Mouse (Mus musculus): Measurements from ENCODE around the gene Car10.
A peak's percentile ranks its signal among the peaks of the same experiment; 100 is the strongest.

Gene Car10

DNA sequence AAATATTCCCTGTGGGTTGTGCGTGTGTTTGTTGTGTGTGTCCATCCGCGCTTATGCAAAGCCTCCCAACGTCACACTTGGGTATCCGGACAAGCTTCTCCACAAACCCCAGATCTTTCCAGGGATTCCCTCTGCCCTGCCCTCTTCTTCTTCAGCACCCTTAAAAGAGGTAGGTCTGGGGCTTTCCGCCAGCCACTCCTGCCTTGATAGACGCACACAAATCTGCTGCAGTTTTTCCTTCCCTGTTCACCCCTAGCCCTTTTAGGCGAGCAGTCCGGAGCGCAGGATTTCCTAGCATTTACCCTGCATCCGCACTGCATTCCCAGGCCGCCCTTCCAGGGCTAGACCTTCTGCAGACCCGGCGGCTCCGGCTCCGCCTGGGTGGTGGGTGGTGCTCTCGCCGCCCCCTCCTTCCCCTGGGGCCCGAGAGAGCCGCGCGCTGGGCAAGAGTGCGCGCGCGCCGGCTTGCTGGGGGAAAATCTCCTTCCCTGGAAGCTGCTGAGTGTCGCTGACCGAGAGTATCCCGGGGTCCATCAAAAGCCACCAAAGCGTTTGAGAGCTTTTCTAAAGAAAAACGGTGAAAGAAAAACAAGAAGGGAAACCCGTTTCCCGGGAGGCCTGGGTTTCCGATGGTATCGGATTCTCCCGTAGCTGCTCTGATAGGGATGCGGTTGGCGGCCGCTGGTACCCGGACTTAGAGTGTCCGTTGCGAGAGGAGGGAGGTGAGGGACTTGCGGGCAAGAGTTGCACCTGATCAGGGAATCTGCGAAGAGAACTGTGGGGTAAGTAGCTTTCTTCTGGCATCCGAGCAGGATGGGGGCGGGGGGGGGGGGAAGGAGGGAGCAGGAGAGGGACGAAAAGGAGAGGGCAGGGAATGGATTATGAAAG is at the start of gene Car10:
TSS of gene Car10 (plus strand) at position 88 of the 888 bp plus-strand sequence.
- DNase-seq (ENCODE audit: low spot score in 2 of 2), result no peak

DNA sequence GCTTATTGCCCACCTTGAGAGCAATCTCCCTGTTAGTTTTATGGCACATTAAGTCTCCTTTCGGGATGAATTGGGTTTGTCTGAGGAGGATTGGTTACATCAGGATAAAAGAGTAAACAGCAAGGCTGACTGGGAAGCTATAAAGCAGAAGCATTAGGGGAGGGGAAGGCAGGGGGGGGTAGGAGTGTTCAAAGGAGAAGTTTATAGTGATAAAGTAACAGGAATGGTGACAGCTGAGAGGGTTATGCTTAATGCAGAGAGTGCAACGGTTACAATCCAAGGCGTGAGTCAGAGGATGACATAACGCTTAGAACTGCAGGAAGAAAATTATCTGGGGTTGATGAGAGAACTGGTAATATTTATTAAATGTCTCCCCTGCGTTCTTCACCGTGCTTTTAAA is 32.8 kb upstream of the Car10 start:
- DNase-seq (ENCODE audit: low spot score in 2 of 2), result no peak

DNA sequence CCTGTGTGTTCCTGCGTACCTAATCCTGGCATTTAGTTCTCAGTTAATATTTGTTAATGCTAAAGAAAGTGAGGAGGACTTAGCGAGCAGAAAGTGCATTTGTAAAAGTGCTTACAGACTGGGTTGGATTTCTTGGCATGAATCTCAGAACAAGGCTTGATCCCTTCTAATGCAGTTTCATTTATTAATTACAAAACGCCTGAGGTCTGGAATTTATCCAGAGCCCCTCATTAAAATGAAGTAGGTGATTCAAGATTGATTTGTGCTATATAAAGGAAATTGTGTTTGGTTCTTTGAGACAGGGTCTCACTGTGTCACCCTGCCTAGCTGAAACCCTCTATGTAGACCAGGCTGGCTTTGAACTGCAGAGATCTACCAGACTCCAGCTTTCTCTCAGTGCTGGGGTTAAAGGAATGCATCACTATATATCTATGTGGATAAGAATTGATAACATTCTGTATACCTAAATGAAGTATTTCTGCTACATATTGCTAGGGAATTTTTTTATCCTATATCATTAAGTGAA is 32.1 kb upstream of the Car10 start:
- no peak for DNase-seq (ENCODE audit: low spot score in 2 of 2)

DNA sequence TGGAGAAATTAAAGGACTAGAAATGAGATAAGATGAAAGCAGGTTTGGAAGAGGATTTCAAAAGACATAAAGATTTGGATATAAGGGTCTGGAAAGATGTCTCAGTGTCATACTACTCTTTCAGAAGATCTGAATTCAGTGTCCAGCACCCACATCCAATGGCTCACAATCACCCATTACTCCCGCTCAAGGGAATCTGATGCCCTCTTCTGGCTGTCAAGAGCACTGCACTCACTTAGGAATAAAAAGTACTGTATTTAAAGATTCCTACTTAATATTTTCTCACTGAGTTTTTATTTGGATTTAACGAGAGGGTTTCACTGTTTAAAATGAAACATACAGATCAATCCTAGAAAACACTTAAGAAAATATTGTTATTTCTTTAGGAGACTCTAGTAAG is 2.2 kb upstream of the Car10 start:
- DNase-seq (ENCODE audit: low spot score in 2 of 2), result no peak

DNA sequence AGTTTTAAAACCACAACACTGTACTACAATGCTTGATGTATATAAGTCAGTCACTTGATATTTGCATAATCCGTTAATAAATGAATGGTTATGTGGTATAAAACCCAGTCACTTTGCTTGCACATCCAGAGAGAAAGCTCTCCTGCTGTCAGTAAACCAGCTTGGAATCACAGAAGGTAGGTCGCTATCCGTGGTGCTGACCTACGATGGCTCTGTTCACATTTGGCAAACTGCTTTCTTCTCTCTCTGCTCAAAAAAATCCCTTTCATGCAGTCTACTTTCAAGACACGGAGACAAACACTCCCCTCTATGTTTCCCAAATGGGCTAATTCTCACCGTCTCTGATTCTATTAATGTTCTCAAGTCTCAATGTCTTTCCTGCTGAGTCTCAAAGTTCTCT is 827 bp upstream of the Car10 start:
- DNase-seq (ENCODE audit: low spot score in 2 of 2), result no peak

DNA sequence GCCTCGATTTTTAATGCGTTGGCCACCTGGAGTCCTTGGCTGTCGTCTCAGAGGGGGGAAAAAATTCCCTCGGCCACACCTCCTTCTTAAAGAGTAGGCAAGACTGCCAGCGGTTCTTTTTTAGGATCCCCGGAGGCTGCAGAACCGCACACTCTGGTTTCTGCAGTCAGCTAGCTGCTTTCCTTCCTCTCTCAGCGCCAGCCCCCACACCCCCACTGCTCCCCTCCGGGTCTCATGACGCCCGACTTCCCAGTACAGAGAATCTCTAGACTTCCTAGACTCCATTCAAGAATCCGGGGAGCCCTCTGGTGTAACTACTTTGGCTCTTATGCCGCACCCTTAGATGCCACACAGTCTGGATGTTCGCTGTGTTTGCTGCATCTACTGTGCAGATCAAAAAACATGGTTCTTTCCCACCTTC is 387 bp upstream of the Car10 start:
- no peak for DNase-seq (ENCODE audit: low spot score in 2 of 2)

DNA sequence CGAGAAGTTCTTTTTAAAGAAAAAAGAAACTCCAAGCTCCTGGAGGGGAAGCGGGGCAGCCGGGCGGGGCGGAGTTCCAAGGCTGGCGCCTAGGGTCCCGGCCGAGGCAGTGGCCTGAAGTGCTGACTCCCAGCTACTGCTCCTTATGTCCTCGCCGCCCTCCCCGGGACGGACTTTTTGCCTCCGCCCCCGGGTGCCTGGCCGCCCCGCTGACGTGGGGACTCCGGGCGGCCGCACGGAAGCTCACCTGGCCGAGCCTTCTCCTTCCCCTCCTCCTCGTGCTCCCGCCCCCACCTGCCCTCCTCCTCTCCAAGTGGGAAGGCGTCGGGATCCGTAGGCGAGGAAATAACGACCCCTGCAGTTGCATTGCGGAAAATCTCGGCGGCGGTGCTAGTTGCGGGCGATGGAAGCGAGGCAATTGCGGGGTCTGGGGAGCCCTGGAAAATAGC is 1.1 kb downstream of the Car10 start:
- no peak for DNase-seq (ENCODE audit: low spot score in 2 of 2)

DNA sequence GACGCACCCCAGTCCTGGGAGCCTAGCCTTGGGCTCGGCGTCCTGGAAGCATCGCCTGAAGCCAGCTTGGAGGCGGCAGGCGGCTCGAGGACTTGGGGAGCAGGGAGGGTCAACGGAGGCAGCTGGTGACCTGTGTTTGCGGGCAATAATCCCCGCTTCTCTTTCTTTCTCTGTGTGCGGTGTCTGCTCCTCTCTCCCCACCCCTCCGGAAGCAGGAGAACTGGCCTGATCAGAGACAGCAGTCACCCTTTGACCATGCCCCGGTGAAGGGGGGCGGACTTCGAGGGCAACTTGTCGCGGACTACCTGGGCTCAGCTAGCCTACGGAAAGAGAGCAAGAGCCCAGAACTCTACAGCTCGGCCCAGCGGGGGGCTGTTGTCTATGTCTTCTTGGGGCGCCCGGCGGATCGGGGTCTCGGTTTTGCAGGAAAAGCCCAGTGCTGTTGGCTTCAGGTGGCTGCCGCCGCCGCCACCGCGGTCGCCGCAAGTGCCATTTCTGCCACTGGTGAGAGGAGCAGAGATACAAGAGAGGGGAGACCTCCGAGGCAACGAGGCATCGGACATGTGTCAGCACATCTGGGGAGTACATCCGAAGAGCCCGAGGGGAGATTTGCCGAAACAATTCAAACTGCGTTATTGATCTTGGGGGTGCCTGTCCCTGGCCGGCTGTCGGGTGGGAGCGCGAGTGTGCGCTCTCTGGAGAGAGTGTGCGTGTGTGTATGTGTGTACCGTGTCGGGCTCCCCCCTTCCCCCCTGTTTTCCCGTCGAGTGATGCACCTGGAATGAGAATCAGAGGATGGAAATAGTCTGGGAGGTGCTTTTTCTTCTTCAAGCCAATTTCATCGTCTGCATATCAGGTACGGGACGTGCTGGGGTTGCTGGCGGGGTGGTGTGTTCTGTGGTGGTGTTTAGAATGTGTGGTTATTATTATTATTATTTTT is 1.9 kb downstream of the Car10 start:
- no peak for DNase-seq (ENCODE audit: low spot score in 2 of 2)

DNA sequence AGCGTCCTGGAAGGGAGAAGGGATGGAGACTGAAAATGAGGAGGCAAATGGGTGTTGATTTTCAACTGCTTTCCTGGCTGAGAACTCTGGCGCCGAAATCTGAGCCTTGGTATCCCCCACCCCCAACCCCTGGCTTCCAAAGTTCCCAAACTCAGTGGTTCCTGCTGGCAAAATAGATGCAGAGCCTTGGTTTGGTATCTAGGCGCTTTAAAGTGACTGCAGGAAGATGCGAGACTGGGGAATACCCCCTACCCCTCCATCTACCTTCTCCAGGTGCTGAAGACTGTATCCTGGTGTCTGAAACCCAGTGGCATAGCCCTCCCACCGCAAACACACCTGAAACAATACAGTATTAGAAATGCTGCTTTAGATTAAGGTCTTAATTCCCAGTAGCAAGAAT is 2.8 kb downstream of the Car10 start:
- no peak for DNase-seq (ENCODE audit: low spot score in 2 of 2)

DNA sequence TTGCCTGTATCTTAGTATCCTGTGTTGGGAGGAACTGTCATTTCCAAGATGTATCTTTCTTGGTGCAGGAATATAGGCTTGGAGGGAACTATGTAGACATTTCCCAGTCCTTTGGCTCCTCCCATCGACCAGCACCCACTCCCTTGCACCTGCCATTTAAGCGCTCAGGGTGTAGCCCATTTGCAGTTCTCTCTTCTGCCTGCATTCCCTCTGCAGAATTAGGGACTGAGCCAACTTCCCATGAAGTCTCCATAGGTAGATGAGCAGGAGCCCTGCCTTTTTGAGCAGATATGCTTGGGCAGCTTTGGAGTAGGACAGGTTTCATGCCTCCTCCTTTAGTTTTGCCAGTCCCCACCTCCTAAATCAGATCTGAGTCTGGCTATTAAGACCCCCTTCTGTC is 3.3 kb downstream of the Car10 start:
- DNase-seq (ENCODE audit: low spot score in 2 of 2), result no peak

DNA sequence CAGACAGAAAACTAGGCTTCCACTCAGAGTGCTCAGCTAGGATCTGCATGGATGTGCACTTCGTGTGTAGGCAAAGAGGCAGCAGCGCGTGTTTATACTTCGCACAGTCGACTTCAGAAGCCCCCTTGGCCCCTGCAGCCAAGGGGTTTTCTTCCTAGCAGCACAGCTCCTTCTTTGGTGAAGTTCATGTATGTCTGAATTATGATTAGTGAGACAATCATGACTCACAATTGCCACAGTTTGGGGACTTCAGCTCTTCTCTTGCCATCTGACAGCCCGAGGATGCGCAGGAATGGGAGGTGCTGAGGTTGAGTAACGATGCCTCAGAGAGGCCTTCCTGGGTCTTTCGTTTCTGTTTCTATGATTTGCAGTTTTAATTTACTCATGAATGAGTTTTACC is 4.5 kb downstream of the Car10 start:
- no peak for DNase-seq (ENCODE audit: low spot score in 2 of 2)

DNA sequence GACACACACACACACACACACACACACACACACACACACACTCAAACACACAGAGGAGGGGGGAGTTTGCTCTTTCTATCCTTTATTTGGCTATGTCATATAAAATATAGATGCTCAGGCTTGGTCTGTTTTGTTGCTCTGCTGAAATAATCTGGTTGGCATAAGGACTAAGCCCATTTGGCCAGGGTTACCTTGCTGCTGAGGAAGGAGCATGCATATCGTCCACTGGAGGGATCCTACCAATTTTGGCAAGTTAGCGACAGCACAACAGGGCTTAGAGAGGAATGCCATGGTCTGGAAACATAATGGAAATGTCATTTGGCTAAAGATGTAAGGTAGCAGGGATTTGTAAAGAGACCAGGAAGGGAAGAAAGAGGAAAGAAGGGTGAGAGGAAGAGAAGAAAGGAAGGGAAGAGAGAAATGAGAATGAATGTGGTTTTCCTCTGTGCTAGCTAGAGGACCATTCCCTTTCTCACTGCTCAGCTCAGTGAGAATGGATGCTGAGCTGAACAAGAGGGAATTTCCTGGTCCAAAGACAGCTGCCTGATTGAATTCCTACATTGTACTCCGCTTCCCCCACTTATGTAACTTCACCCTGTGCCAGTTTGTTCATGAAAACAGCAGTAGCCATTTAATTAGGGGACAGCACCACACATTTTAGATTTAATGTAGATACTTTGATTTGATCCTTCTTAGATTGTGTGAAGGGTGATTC is 5.4 kb downstream of the Car10 start:
- DNase-seq (ENCODE audit: low spot score in 2 of 2), result no peak

DNA sequence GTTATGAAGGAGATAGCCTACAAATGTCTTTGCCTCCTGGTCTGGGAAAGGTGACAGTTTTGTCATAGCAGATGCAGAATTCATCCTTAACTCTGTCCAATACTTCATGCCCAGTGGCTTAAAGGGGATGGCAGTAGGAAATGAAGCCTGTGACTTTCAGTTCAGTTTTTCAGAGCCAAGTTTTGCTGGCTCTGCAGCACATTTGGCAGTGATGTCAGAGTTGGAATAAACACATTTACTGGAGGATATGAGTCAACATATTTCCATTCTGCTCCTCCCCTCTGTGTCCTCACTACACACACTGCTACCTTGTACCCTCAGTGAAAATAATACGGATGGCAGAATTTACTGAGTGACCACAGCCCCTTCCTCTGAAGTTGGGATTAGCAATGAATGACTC is 11.6 kb downstream of the Car10 start:
- DNase-seq (ENCODE audit: low spot score in 2 of 2), result peak; percentile 6 to 12

DNA sequence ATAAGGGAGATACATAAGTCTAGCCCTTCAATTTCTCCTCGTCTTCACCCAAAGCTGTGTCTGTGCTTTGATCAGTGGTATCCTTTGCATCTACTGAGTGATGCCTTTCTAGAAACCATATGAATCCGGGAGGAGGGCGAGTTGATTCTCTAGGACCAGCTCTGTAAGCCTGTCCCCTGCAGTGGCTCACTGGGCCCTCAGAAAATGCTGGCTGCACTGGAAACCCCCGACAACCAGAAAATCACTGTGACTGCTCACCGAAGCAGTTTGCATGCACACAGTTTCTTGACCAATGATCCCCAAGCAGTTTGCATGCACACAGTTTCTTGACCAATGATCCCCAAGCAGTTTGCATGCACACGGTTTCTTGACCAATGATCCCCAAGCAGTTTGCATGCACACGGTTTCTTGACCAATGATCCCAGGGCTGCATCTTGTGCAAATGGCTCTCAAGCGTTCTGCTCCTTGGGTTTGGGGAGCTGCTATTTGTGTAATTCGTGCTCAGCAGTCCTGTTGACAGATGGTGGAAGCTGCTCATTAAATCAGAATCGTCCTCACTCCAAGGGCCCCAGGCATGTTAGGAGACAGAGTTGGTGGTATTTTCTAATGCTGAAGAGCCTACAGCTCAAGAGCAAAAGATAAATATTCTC is 23.1 kb downstream of the Car10 start:
- no peak for DNase-seq (ENCODE audit: low spot score in 2 of 2)

DNA sequence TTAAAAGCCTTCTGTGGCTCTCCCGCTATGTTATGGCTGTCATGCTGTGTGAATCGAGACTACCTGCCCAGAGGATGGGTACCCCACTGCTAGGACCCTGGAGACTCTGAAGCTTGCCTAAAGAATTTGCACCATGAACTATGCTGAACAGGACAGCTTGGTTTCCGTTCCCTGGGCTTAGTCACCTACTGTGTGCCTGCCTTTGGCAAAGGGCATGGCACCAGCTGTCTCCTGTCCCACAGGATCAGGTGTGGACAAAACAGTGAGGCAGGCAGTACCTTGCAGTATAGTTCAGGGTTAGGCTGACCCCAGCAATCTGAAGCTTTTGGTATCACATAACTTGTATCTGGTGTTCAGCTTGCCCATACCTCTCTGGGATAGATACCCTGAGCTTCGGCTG is 25.9 kb downstream of the Car10 start:
- DNase-seq (ENCODE audit: low spot score in 2 of 2), result no peak

DNA sequence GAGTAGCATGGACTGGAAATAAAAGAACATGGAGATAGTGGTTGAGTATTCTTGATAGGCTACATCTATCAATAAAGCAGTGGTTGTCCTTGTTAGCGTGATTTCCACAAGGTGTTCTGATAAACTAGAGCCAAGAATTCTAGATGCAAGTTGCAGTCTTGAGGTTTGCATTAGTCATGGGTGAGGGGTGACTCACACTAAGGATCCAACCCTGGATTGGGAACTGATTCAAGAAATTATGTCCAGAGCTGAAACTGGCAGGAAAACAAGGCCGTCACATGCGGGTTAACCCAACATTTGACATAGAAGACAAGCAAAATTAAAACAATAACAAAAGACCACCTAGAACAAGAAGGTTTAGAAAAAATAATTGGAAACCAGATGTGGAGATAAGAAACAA is 28.6 kb downstream of the Car10 start:
- no peak for DNase-seq (ENCODE audit: low spot score in 2 of 2)

DNA sequence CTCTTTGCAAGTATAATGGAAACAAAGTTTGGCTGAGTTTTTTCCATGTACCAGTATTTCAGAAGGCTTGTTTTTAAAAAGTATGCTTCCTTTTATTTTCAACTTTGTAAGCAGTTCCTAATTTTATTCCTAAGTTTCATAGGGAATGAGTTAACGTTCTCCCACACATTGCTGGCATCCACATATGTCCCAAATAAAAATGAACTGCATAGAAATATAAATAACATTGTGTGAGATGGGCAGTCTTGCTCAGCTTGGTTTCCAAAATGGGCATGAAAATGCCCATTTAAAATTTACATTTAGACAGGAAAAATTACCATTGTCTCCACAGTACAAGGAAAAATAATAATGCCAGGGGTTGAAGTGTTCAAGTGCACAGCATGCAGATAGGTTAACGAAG is 30.7 kb downstream of the Car10 start:
- no peak for DNase-seq (ENCODE audit: low spot score in 2 of 2)

DNA sequence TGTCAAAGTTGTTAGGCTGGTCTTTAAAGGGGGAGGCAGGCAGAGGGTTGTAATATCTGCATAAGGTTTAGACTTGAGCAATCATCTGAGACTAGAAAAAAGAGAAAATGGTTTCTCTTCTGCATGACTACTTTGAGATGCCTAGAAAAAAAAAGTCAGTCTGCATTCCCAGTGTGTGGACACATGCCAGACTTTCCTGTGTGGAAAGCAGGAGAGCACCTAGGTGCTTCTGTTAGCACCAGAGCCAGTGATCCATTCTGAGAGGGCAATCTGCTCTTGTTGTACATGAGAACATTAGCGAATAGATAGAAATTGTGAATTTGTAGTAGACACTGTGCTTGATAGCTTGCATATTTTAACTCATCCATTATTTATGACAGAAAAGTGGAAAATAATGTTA is 40.0 kb downstream of the Car10 start:
- DNase-seq (ENCODE audit: low spot score in 2 of 2), result no peak

DNA sequence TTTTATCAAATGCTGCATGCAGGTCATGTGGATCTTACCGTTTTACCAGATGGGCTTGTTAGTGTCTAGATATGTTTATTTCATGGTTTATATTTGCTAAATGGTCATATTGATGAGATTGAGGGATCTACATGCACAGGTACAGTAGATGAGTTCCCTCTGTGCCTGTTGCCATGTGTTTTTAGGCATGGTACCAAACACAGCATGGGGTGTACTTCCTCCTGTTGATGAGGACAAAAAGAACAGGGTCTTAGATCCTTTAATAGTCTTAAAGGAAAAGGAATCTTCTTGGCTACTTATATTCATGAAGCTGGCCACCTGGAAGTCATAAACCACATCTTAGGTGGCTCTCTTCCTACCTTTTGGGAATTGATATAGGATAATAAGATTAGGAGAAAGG is 43.9 kb downstream of the Car10 start:
- DNase-seq (ENCODE audit: low spot score in 2 of 2), result no peak

DNA sequence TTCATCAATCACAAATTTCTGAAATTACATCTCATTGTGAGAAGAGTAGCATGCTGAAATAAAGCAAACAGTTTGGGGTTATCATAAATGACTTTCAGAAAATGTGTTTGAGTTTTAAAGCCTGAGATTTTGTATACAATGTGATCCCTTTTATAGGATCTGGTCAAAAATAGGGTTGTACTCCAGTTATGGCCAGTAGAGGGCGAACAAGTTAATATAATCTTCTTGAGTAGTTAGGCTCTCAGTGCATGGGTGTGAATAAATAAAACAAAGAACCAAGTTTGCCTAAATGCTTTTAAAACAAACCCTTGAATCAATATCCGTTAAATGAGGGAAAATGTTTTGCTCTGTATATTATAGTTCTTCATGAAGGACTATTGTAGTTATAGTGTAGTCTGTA is 46.7 kb downstream of the Car10 start:
- DNase-seq (ENCODE audit: low spot score in 2 of 2), result peak in 1 of 2 experiments; percentile 1

DNA sequence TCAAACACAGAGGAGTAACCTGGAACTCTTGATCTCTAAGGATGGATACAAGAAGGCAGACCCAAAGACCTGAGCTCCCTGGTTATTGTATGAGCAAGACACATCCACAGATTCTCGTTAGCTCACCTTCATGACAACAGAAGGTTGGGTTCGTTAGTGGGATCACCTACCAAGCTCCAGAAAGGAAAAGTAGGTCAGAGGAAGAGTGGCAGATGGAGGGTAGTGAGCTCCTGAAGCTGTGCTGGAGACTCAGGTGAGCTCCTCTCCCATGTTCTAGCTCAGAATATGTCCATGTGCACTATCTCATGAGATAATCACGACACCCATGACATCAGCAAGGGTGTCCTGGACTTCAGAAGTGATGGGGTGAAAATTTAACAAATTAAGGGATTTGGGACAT is 57.1 kb downstream of the Car10 start:
- no peak for DNase-seq (ENCODE audit: low spot score in 2 of 2)

Measured in heart, adult 9 months (tissue).